Mouse (Mus musculus): ENCODE measurements at regions not wholly inside any gene's neighbourhood (a gene's known extent, or its start where the extent isn't known, plus 50 kb on each side); places are given as distances from the start of the nearest gene placed in this dataset.

- ATAC-seq (replicated peaks; ENCODE audit: poor library complexity, severe bottlenecking) = peak; percentile 99
These were observed 500.8 kb upstream of the Gm12887 start for GRCm38 (mm10) chr4:122122739-122123138.
